In the genomic region with DNA sequence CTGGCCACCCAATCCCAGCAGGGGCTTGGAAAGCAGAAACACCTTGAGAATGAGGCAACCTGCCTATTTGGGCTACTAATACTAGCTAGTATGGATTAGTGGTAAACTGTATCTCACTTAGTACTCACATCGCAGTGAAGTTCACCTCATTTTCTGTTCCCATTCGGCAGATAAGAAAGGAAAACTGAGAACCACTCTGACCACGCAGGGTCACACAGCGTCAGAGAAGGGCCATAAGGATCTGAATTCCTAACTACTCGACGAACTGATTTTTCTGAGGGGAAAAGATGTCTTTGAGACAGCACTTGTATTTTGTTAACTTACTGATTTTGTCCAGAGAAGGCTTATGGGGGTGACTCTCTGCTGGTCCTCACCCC, we compare ENCODE assay signal across 8 mouse cellular contexts. TPM values are rescaled to one million over a fixed set of nuclear protein-coding genes. Genes with fewer than 3 reads are reported as not detected.
DNase-seq lines count a peak whose midpoint lies in the region; ATAC-seq lines count a peak whose summit lies in the region.

No protein-coding gene starts in this region.

- peak overlapping the region; percentile 97 for H3K9ac ChIP-seq in liver, embryonic 13.5 days

- H3K27ac ChIP-seq in liver, embryonic 13.5 days: peak overlapping the region; percentile 92

- H3K4me1 ChIP-seq in erythroblast, embryonic 14.5 days (ENCODE audit: control insufficient read depth): peaks cover 36% of the 10 kb centered on the region
- peaks cover 35% of the 10 kb centered on the region for H3K4me1 ChIP-seq in liver, embryonic 13.5 days (replicated peaks)

- no peaks in the 10 kb centered on the region for H3K27me3 ChIP-seq in erythroblast, embryonic 14.5 days (ENCODE audit: control insufficient read depth)
- H3K27me3 ChIP-seq in liver, embryonic 13.5 days: no peaks in the 10 kb centered on the region

- H3K9me3 ChIP-seq in erythroblast, embryonic 14.5 days (ENCODE audit: control insufficient read depth, low read length): no peaks in the 10 kb centered on the region
- H3K9me3 ChIP-seq in liver, embryonic 13.5 days (replicated peaks): no peaks in the 10 kb centered on the region

- peak; percentile 29 for DNase-seq in thymus, postnatal 25 days
- DNase-seq in thymus, postnatal 10 days (ENCODE audit: low spot score in 2 of 2): no peak
- DNase-seq in liver, embryonic 13.5 days: no peak
- DNase-seq in urinary bladder, postnatal 14 days (ENCODE audit: low spot score): no peak
- no peak for DNase-seq in adrenal gland, postnatal 10 days
- DNase-seq in thymus, adult 18-20 months: no peak

- peak overlapping the region; percentile 72 for H3K4me3 ChIP-seq in erythroblast, embryonic 14.5 days (replicated peaks)
- H3K4me3 ChIP-seq in liver, embryonic 13.5 days (replicated peaks): peak overlapping the region; percentile 95

- no peak for ATAC-seq in erythroblast, adult 5-6 weeks (replicated peaks; ENCODE audit: low FRiP score, poor library complexity, severe bottlenecking)
- no peak for ATAC-seq in liver, embryonic 13.5 days (ENCODE audit: low read depth)

- H3K4me2 ChIP-seq in liver, embryonic 13.5 days: peak overlapping the region; percentile 98

- 12% methylated on average over 6 of the region's 6 CpGs for WGBS in liver, embryonic 13.5 days (ENCODE audit: insufficient replicate concordance)

- H3K36me3 ChIP-seq in erythroblast, embryonic 14.5 days (ENCODE audit: control insufficient read depth): no peaks in the 10 kb centered on the region
- H3K36me3 ChIP-seq in liver, embryonic 13.5 days: no peaks in the 10 kb centered on the region

RNA-seq across cellular contexts. Expression of gene Mef2a, which starts 0.9 kb away (rescaled TPM):
- polyA plus RNA-seq in erythroblast, embryonic 14.5 days (2012): 0.20 and 0.21 TPM in 2 replicates
- total RNA-seq in erythroblast, adult 5-6 weeks (2015; ENCODE audit: low replicate concordance): 12.3 and 14.2 TPM in 2 replicates
- total RNA-seq in erythroblast, adult 5-6 weeks (2017; ENCODE audit: low replicate concordance): 9.3 and 11.8 TPM in 2 replicates
- polyA plus RNA-seq in liver, embryonic 13.5 days (2015; fragmentation: Nextera tagmentation; extraction: Ambion mirVana): 10.6 and 11.0 TPM in 2 replicates
- total RNA-seq in adrenal gland, postnatal 10 days (2021): 10 to 100 TPM; 65.0 to 81.0 TPM

Comparison
In these comparisons a context has a peak if more than half of its experiments do, and no peak if none do; other contexts are left out.
1. RNA of gene Mef2a, which starts 0.9 kb away (total RNA-seq): 65.0 to 81.0 TPM in adrenal gland, postnatal 10 days; 9.3 to 14.2 TPM in erythroblast, adult 5-6 weeks; every median in the first group is over 4 times any median in the second.